Mouse (Mus musculus): Measurements from ENCODE around the gene Rftn2.

DNA sequence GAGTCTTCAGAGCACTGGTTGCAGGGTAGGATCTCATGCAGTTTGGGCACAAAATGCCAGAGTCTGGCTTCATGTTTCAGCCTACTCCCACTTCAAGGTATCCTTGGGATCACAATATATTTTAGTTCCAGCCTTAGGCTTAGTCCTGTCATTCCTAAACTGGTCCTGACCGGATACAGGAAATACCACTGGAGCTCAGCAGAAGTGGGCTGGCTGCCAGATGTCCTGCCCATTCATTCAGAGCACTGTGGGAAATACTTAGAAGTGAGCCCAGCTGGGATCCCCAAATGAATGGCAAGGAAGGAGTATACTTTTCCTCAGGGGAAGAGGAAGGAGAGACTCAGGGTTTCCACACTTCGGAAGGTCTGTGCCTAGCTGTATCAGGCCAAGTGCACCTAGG is 33.3 kb downstream of the Rftn2 start:
- TF ChIP-seq CTCF (IDR thresholded peaks at IDR 0.05; ENCODE audit: control insufficient read depth, insufficient read depth, low read length) (no peak), POLR2A (IDR thresholded peaks at IDR 0.05; ENCODE audit: borderline replicate concordance, control insufficient read depth, low read depth, low read length) (no peak)

Data from bone marrow, adult 2 months (tissue).